Mouse (Mus musculus) olfactory bulb, adult 2 months (tissue): ENCODE measurements at regions not wholly inside any gene's neighbourhood (a gene's known extent, or its start where the extent isn't known, plus 50 kb on each side); places are given as distances from the start of the nearest gene placed in this dataset.

Experiments
- H3K27ac ChIP-seq: fragments of 200-500 bp; 2 replicates; pipeline ENCODE4 v1.5.1; 2012; ENCODE audit warnings: low read depth, low read length; ENCODE audit not compliant: insufficient read depth
- H3K4me1 ChIP-seq: fragments of 200-500 bp; 2 replicates; pipeline ENCODE4 v1.6.1; 2012; ENCODE audit warnings: low read length; ENCODE audit not compliant: control insufficient read depth, insufficient read depth
- H3K4me3 ChIP-seq: fragments of 200-500 bp; 2 replicates; pipeline ENCODE4 v1.5.1; 2012; ENCODE audit warnings: mild to moderate bottlenecking, low read depth, low read length, moderate library complexity; ENCODE audit not compliant: insufficient read depth
- CTCF ChIP-seq: fragments of 200-500 bp; IDR thresholded peaks from 2 replicates; pipeline ENCODE4 v1.5.1; 2012; ENCODE audit warnings: low read depth, mild to moderate bottlenecking, low read length, moderate library complexity; ENCODE audit not compliant: insufficient read depth
- POLR2A ChIP-seq: fragments of 200-500 bp; IDR thresholded peaks from 2 replicates; pipeline ENCODE4 v1.6.1; 2012; ENCODE audit warnings: mild to moderate bottlenecking, low read depth, low read length, moderate library complexity; ENCODE audit not compliant: insufficient read depth
- WGBS: fragments of 180-500 bp; shearing (Covaris S2); methylation state at CpG from one replicate; pipeline ENCODE4 v1.1.7; 2018; 5-methylcytosine and 5-hydroxymethylcytosine counted together

GRCm38 (mm10) chr4:4556126-4556525 lies 237.0 kb downstream of the Impad1 start:
- Histone ChIP-seq H3K27ac (no peak overlapping the region), H3K4me3 (no peak overlapping the region), H3K4me1 (no peaks in the 10 kb centered on the region)
- WGBS = 79% methylated on average over 12 of the region's 12 CpGs
- TF ChIP-seq POLR2A (no peak), CTCF (no peak)

DNA sequence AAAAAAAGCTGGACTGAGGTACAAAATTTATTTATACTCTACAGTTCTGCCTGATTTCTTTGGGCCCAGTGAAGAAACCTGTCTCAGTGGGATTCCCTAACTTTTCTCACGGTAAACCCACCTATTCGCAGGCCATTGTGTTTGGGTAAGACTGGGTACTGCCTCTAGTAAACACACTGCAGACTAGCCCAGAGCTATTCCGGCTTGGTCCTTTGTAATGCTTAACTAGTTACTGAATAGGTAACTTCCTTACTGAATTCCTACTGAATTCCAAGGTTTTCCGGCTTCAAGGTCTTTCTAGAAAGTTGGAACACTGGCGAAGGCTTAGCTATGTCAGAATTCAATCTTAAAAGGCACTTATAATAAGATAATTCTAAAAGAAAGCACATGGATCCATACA lies 242.9 kb downstream of the Impad1 start:
- H3K27ac ChIP-seq = no peak overlapping the region
- no peak for TF ChIP-seq CTCF
- H3K4me3 ChIP-seq = no peak overlapping the region
- no peaks in the 10 kb centered on the region for H3K4me1 ChIP-seq
- WGBS = 84% methylated on average over 5 of the region's 5 CpGs

GRCm38 (mm10) chr4:4549893-4550292 lies 243.3 kb downstream of the Impad1 start:
- TF ChIP-seq CTCF = no peak
- TF ChIP-seq POLR2A = no peak
- Histone ChIP-seq H3K4me3 (no peak overlapping the region), H3K27ac (no peak overlapping the region), H3K4me1 (no peaks in the 10 kb centered on the region)
- WGBS = 84% methylated on average over 4 of the region's 4 CpGs

- 92% methylated on average over 2 of the region's 2 CpGs for WGBS
These were observed 255.9 kb downstream of the Impad1 start for GRCm38 (mm10) chr4:4537172-4537753.

GRCm38 (mm10) chr4:4532196-4532595 lies 261.0 kb downstream of the Impad1 start:
- Histone ChIP-seq H3K4me1 (no peaks in the 10 kb centered on the region), H3K27ac (no peak overlapping the region), H3K4me3 (no peak overlapping the region)
- TF ChIP-seq POLR2A (no peak), CTCF (no peak)
- 78% methylated on average over 4 of the region's 4 CpGs for WGBS

More at GRCm38 (mm10) chr4:4537172-4537753, 255.9 kb downstream of the Impad1 start:
- Histone ChIP-seq H3K4me1 (no peaks in the 10 kb centered on the region), H3K4me3 (no peak overlapping the region), H3K27ac (no peak overlapping the region)
- TF ChIP-seq POLR2A = no peak
- TF ChIP-seq CTCF = no peak

GRCm38 (mm10) chr4:4528311-4528710 lies 264.8 kb downstream of the Impad1 start:
- H3K4me3 ChIP-seq = no peak overlapping the region
- no peaks in the 10 kb centered on the region for H3K4me1 ChIP-seq
- WGBS = 87% methylated on average over 12 of the region's 12 CpGs
- TF ChIP-seq CTCF = no peak
- TF ChIP-seq POLR2A = no peak
- no peak overlapping the region for H3K27ac ChIP-seq

DNA sequence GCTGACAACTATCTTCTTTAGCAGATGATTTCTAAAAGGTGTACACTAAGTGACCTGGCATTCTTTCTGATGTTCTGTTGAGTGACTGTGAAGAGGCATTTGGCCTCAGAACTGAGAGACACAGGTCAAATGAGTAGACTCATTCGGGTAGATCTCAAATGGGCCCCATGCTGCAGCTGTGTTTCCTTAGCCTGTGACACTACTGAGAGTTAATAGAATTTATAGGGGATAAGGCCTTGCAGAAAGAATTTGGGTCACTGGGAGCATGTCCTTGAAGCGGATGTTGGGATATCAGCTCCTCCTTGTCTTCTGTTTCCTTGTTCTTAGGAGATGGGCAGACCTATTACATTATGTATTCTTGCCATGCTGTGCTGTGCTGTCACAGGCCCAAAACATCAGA lies 271.4 kb downstream of the Impad1 start:
- Histone ChIP-seq H3K4me3 (no peak overlapping the region), H3K27ac (no peak overlapping the region), H3K4me1 (no peaks in the 10 kb centered on the region)
- TF ChIP-seq CTCF (no peak), POLR2A (no peak)
- 79% methylated on average over 2 of the region's 2 CpGs for WGBS

GRCm38 (mm10) chr4:4518741-4519140 lies 274.4 kb downstream of the Impad1 start:
- 74% methylated on average over 2 of the region's 2 CpGs for WGBS
- no peak for TF ChIP-seq CTCF
- TF ChIP-seq POLR2A = no peak
- H3K4me1 ChIP-seq = no peaks in the 10 kb centered on the region
- H3K27ac ChIP-seq = no peak overlapping the region
- no peak overlapping the region for H3K4me3 ChIP-seq

DNA sequence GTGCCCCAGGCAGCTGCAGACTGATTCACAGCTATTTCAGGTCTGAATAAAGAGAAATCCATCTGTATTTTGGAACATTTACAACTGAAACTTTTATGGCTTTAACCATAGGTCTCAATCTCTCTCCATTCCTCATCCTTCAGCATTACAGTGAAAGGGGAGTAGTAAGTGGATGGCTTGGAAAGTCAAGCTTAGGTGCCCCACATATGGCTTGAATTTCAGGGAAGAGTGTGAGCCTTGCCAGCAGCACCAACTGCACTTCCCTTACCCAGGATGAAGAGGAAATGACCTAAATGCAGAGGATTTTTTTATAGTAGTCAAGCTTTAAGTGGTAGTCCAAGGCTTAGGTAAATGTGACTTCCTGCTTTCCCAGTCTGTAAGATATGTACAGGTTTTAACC lies 279.8 kb downstream of the Impad1 start:
- H3K27ac ChIP-seq = no peak overlapping the region
- H3K4me1 ChIP-seq = peaks cover 3% of the 10 kb centered on the region; the same call in 1 of the 2 replicates
- TF ChIP-seq CTCF (no peak), POLR2A (no peak)
- H3K4me3 ChIP-seq = no peak overlapping the region
